Mouse (Mus musculus) hindbrain, embryonic 11.5 days (tissue): ENCODE measurements at regions not wholly inside any gene's neighbourhood (a gene's known extent, or its start where the extent isn't known, plus 50 kb on each side); places are given as distances from the start of the nearest gene placed in this dataset.

ENCODE experiments used
- ATAC-seq: fragments of 200-750 bp; cut with Nextera tagmentation; 2 replicates; pipeline ENCODE4 v1.8.0; 2017; ENCODE audit warnings: mild to moderate bottlenecking, moderate TSS enrichment, moderate library complexity; ENCODE audit not compliant: low FRiP score
- DNase-seq: peaks from one replicate; pipeline ENCODE4 v3.0.0-alpha.2; 2015; ENCODE audit warnings: low spot score
- H3K27ac ChIP-seq: fragments of 300-500 bp; sonication (generic); 2 replicates; pipeline ENCODE4 v1.5.1; 2014; ENCODE audit warnings: mild to moderate bottlenecking, low read depth, low read length
- H3K27me3 ChIP-seq: fragments of 300-500 bp; sonication (generic); 2 replicates; pipeline ENCODE4 v1.6.1; 2014; ENCODE audit warnings: mild to moderate bottlenecking, low read length, moderate library complexity, mixed read lengths; ENCODE audit not compliant: control insufficient read depth, insufficient read depth
- H3K36me3 ChIP-seq: fragments of 300-500 bp; sonication (generic); 2 replicates; pipeline ENCODE4 v1.6.1; 2014; ENCODE audit warnings: mild to moderate bottlenecking, low read length, moderate library complexity, mixed read lengths; ENCODE audit not compliant: control insufficient read depth, insufficient read depth
- H3K4me1 ChIP-seq: fragments of 300-500 bp; sonication (generic); replicated peaks from 2 replicates; pipeline ENCODE4 v1.6.1; 2014; ENCODE audit warnings: low read length, mixed read lengths; ENCODE audit not compliant: control insufficient read depth, insufficient read depth
- H3K4me2 ChIP-seq: fragments of 300-500 bp; sonication (generic); replicated peaks from 2 replicates; pipeline ENCODE4 v1.6.1; 2014; ENCODE audit warnings: mild to moderate bottlenecking, low read depth, low read length
- H3K4me3 ChIP-seq: fragments of 300-500 bp; sonication (generic); 2 replicates; pipeline ENCODE4 v1.5.1; 2014; ENCODE audit warnings: low read depth, low read length
- H3K9ac ChIP-seq: fragments of 300-500 bp; sonication (generic); 2 replicates; pipeline ENCODE4 v1.6.1; 2014; ENCODE audit warnings: low read depth, low read length
- H3K9me3 ChIP-seq: fragments of 300-500 bp; sonication (generic); 2 replicates; pipeline ENCODE4 v1.6.1; 2016; ENCODE audit warnings: low read length; ENCODE audit not compliant: control insufficient read depth
- WGBS: fragments of 180-500 bp; shearing (Covaris S2); extraction: QIAGEN DNeasy Blood & Tissue Kit; methylation state at CpG from one replicate; pipeline ENCODE4 v1.1.7; 2014; 5-methylcytosine and 5-hydroxymethylcytosine counted together

DNA sequence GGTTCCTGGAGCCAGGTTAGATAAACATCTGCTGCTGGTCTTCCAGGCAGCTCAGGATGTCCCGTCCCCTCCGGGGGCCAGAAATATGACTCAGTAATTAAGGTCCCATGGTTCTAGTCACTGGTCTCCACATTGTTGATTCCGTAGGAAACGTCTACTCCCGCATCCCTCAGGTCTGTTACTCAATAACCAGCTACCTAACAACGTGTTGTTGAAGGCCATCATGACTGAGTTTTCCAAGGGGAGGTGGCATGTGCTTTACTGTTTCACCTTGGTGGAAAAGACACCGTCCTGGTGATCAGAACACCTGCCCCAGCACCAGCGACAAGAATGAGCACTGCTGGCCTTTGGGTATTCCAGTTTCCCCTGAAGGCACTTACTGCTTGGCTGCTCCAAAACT is 377.9 kb downstream of the Lpin1 start:
- no peak overlapping the region for H3K27ac ChIP-seq
- H3K9me3 ChIP-seq: no peaks in the 10 kb centered on the region
- H3K9ac ChIP-seq: no peak overlapping the region
- ATAC-seq: no peak
- no peaks in the 10 kb centered on the region for H3K36me3 ChIP-seq
- no peaks in the 10 kb centered on the region for H3K27me3 ChIP-seq
- no peak for DNase-seq
- H3K4me1 ChIP-seq: no peaks in the 10 kb centered on the region
- no peak overlapping the region for H3K4me2 ChIP-seq
- 91% methylated on average over 8 of the region's 8 CpGs for WGBS
- H3K4me3 ChIP-seq: no peak overlapping the region

DNA sequence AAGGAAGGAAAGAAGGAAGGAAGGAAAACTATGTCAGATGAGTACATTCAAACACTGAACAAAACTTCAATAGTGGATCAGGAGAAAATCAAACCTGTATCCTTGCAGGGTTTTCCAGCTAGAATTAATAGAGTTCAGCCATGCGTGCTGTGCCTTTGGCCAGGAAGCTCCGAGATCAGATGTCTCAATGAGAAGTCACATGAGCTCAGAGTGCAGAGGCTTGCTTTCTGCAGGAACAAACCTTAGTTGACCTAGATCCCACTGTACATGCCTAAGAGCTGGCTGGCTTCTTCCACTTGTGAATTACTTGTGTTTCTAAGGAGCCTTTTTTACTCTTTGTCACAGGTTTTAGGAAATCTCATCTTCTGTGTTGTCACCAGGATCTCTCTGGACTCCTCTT is 378.7 kb downstream of the Lpin1 start:
- H3K4me3 ChIP-seq: no peak overlapping the region
- no peaks in the 10 kb centered on the region for H3K36me3 ChIP-seq
- ATAC-seq (no peak), DNase-seq (no peak)
- H3K4me2 ChIP-seq: no peak overlapping the region
- no peaks in the 10 kb centered on the region for H3K9me3 ChIP-seq
- 58% methylated on average over 2 of the region's 2 CpGs for WGBS
- H3K4me1 ChIP-seq: no peaks in the 10 kb centered on the region
- H3K27ac ChIP-seq: no peak overlapping the region
- H3K9ac ChIP-seq: no peak overlapping the region
- H3K27me3 ChIP-seq: no peaks in the 10 kb centered on the region

DNA sequence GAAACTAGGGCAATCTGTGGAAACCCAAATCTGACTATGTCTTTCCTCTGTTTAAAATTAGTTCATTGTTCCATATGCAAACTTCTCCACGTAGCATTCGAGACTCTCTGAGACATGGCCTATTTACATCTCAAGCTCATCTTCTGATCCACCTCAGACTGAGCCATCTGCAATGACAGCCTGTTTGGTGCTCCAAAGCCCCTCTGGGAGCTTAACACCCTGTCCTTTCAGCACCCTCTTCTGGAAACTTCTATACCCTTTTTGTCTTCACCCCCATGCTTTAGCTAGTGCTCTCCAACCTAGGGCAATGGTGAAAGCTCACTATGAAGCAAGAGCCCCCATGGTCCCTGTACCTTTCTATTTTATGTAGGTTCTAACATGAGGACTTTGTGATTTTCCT is 379.7 kb downstream of the Lpin1 start:
- no peak overlapping the region for H3K4me2 ChIP-seq
- DNase-seq: no peak
- H3K9me3 ChIP-seq: no peaks in the 10 kb centered on the region
- no peak overlapping the region for H3K9ac ChIP-seq
- H3K36me3 ChIP-seq: no peaks in the 10 kb centered on the region
- H3K27me3 ChIP-seq: no peaks in the 10 kb centered on the region
- 87% methylated on average over 2 of the region's 2 CpGs for WGBS
- no peak overlapping the region for H3K27ac ChIP-seq
- no peaks in the 10 kb centered on the region for H3K4me1 ChIP-seq
- no peak for ATAC-seq
- H3K4me3 ChIP-seq: no peak overlapping the region

DNA sequence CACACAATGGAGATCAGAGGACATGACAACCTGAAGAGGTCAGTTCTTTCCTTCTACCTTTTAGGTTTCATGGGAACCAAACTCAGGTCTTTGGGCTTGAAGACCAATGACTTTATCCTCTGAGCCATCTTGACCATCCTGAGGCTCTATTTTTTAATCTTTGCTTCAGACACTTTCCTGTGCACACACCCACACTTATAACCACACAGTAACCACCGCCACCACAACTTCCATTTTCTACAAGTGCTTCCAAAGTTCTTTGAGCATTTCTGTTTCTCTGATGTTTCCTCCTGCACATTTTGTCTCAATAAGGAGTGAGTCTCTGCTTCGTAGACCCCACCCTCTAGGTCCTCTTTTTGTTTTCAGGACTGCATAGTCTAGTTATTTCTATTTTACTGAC is 385.3 kb downstream of the Lpin1 start:
- Histone ChIP-seq H3K27ac (no peak overlapping the region), H3K27me3 (no peaks in the 10 kb centered on the region), H3K36me3 (no peaks in the 10 kb centered on the region), H3K4me2 (no peak overlapping the region), H3K9ac (no peak overlapping the region), H3K4me1 (no peaks in the 10 kb centered on the region), H3K4me3 (no peak overlapping the region), H3K9me3 (no peaks in the 10 kb centered on the region)
- 88% methylated on average over 2 of the region's 2 CpGs for WGBS
- no peak for DNase-seq
- no peak for ATAC-seq

DNA sequence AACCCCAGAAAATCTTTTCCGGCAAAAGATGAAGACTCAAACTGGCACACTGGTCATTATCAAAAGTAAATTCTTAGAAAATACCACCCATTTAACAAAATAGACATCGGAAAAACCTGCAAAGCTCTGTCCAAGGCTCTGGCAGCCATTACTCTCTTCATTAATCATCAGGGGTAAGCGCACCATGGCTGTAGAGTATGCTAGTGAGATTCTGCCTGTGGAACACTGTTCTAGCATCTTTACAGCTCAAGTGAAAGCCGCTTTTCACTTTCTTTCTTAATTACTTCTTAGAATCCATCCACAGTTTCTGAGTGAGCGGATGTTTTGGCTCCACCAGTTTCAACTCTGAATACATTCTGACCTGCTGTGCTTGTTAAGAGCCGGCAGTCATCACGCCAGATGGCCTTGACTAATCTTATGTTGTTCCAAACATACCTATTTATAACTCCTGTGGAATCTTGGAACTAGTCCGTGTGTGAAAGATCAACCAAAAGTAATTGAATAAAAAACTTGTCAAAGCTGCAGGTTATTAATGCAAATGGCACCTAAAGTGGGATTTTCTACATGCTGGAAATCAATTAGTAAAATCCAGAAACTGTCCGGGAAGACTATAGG is 387.8 kb downstream of the Lpin1 start:
- DNase-seq: no peak
- 74% methylated on average over 9 of the region's 9 CpGs for WGBS
- no peak overlapping the region for H3K9ac ChIP-seq
- no peak overlapping the region for H3K27ac ChIP-seq
- H3K36me3 ChIP-seq: no peaks in the 10 kb centered on the region
- H3K9me3 ChIP-seq: no peaks in the 10 kb centered on the region
- no peak for ATAC-seq
- no peaks in the 10 kb centered on the region for H3K27me3 ChIP-seq
- no peaks in the 10 kb centered on the region for H3K4me1 ChIP-seq
- no peak overlapping the region for H3K4me3 ChIP-seq
- H3K4me2 ChIP-seq: no peak overlapping the region

DNA sequence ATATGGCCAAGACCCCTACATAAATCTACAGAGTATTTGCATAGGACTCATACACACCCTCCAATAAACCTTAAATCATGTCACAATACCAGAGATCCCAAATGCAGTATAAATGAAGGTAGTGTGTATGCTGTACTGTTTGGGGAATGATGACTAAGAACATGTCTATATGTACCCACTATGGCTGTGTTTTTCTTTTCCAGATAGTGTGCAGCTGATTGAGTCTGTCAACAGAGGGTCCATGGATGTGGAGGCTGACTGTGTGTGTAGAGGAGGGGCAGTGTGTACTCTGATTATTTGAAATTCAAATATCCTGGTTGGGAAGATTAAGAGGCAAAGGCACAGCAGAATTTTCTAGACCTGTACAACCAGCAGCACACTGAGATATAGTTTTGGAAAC is 388.6 kb downstream of the Lpin1 start:
- H3K27me3 ChIP-seq: no peaks in the 10 kb centered on the region
- no peak overlapping the region for H3K4me3 ChIP-seq
- H3K9ac ChIP-seq: no peak overlapping the region
- H3K4me2 ChIP-seq: no peak overlapping the region
- no peak for DNase-seq
- no peaks in the 10 kb centered on the region for H3K4me1 ChIP-seq
- H3K27ac ChIP-seq: no peak overlapping the region
- no peaks in the 10 kb centered on the region for H3K36me3 ChIP-seq
- H3K9me3 ChIP-seq: no peaks in the 10 kb centered on the region
- ATAC-seq: no peak

DNA sequence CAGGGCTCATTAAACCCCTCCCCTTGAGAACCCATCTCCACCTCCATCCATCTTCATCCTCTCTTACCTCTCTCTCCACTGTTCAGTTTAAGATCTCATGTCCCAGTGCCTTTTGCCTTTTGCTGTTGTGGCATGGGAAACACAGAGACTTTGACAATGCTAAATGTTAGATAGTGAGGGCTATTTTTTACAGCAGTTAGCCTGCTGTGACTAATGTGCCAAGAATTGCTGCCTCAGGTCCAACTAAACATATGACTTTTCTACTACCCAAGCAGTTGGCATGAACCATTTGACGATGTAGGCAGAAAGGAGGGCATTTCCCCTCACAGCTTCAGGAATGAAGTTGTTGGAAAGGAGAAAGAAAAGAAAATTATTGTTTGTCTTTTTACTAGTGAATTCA is 389.6 kb downstream of the Lpin1 start:
- 90% methylated on average over 1 of the region's 1 CpGs for WGBS
- H3K4me1 ChIP-seq: no peaks in the 10 kb centered on the region
- no peak overlapping the region for H3K9ac ChIP-seq
- H3K4me2 ChIP-seq: no peak overlapping the region
- H3K27me3 ChIP-seq: no peaks in the 10 kb centered on the region
- DNase-seq: no peak
- ATAC-seq: no peak
- H3K9me3 ChIP-seq: no peaks in the 10 kb centered on the region
- H3K27ac ChIP-seq: no peak overlapping the region
- no peak overlapping the region for H3K4me3 ChIP-seq
- no peaks in the 10 kb centered on the region for H3K36me3 ChIP-seq

DNA sequence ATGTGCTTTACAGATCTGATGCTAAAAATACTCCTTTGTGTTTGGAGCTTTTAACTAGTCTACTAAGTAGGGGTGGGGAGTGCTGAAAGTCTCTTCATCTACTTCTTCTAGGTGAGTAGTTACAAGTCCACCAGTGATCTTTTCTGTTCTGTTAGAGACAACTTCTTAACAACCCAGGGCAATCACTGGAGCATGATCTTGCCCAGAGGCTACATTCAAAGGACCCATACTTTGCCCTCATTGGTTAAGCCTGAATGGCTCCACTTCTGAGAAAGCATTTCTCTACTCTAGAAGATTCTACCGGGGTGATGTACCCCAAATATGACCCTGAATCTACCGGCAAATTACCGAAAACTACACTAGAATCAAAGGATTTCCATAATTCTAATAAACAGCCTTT is 390.2 kb downstream of the Lpin1 start:
- H3K27ac ChIP-seq: no peak overlapping the region
- H3K4me1 ChIP-seq: no peaks in the 10 kb centered on the region
- WGBS: 93% methylated on average over 3 of the region's 3 CpGs
- H3K27me3 ChIP-seq: no peaks in the 10 kb centered on the region
- H3K36me3 ChIP-seq: no peaks in the 10 kb centered on the region
- no peak overlapping the region for H3K4me2 ChIP-seq
- no peak overlapping the region for H3K4me3 ChIP-seq
- H3K9ac ChIP-seq: no peak overlapping the region
- ATAC-seq (no peak), DNase-seq (no peak)
- no peaks in the 10 kb centered on the region for H3K9me3 ChIP-seq

DNA sequence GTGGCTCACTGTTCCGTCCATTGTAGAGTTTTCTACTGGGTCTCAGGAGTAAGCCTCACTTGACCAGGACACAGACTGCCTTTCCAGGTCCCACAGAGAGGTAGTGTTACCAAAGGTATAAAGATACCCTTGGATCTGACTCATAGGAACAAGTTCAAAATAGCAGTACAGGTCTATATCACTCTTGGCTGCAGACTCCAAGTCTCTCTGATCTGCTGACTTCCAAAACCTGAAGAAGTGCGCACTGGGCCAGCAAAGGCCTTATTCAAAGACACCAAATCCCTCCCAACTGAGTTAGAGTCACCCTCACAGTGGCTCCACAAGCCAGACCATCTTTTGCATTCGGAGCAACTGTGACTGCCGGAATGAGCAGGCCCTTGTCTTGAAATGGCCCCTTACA is 391.9 kb downstream of the Lpin1 start:
- no peak overlapping the region for H3K9ac ChIP-seq
- H3K27me3 ChIP-seq: no peaks in the 10 kb centered on the region
- no peak overlapping the region for H3K4me3 ChIP-seq
- 95% methylated on average over 4 of the region's 4 CpGs for WGBS
- ATAC-seq (no peak), DNase-seq (no peak)
- no peaks in the 10 kb centered on the region for H3K9me3 ChIP-seq
- no peaks in the 10 kb centered on the region for H3K4me1 ChIP-seq
- H3K36me3 ChIP-seq: no peaks in the 10 kb centered on the region
- H3K4me2 ChIP-seq: no peak overlapping the region
- no peak overlapping the region for H3K27ac ChIP-seq
